Mouse (Mus musculus) G1E (cell line): ENCODE results near the gene Dnajc5. TPM values are rescaled to one million over a fixed set of nuclear protein-coding genes. Genes with fewer than 3 reads are reported as not detected.

Source experiments
- ATAC-seq: 2 replicates; pipeline ENCODE4 v1.8.0; 2016; ENCODE audit warnings: mild to moderate bottlenecking; ENCODE audit not compliant: insufficient number of reproducible peaks, poor library complexity, low FRiP score, severe bottlenecking; ENCODE audit errors: extremely low read depth
- DNase-seq: peaks from one replicate; pipeline ENCODE4 v3.0.0; 2012; ENCODE audit warnings: low spot score
- H3K27me3 ChIP-seq: 2 replicates; pipeline ENCODE4 v1.6.1; 2012; ENCODE audit warnings: mild to moderate bottlenecking, low read length, inconsistent platforms; ENCODE audit not compliant: insufficient read depth
- H3K36me3 ChIP-seq: replicated peaks from 2 replicates; pipeline ENCODE3; 2012; ENCODE audit warnings: mild to moderate bottlenecking, inconsistent platforms
- H3K4me1 ChIP-seq: 2 replicates; pipeline ENCODE4 v1.6.1; 2012; ENCODE audit warnings: low read depth, low read length, inconsistent platforms, mixed read lengths; ENCODE audit not compliant: insufficient read depth
- H3K4me3 ChIP-seq: 2 replicates; pipeline ENCODE4 v1.5.1; 2012; ENCODE audit warnings: low read depth, mild to moderate bottlenecking, inconsistent platforms, low read length, moderate library complexity, mixed read lengths
- H3K9me3 ChIP-seq: replicated peaks from 2 replicates; pipeline ENCODE4 v1.6.1; 2012; ENCODE audit warnings: inconsistent platforms
- CTCF ChIP-seq: IDR thresholded peaks from 2 replicates; pipeline ENCODE4 v1.5.1; 2012; ENCODE audit warnings: low read depth, low read length, inconsistent platforms, mixed read lengths
- GATA1 ChIP-seq: IDR thresholded peaks from 2 replicates; pipeline ENCODE4 v1.6.1; 2012; ENCODE audit warnings: borderline replicate concordance, low read length, inconsistent platforms, mixed read lengths
- GATA2 ChIP-seq: IDR thresholded peaks from 2 replicates; pipeline ENCODE4 v1.6.1; 2012; ENCODE audit warnings: low read depth, low read length, inconsistent platforms, borderline replicate concordance
- POLR2AphosphoS5 ChIP-seq: IDR thresholded peaks from 2 replicates; pipeline ENCODE4 v1.6.1; 2012; ENCODE audit warnings: low read depth, low read length, inconsistent platforms; ENCODE audit not compliant: insufficient replicate concordance
- TAL1 ChIP-seq: conservative IDR thresholded peaks from 2 replicates; pipeline ENCODE4 v1.6.1; 2012; ENCODE audit warnings: low read depth, low read length, inconsistent platforms, mixed read lengths
- polyA plus RNA-seq: library from polyadenylated mRNA; stranded (reverse); fragments of >175 nt; gene quantifications from 2 replicates; pipeline ENCODE4 v1.2.3, GENCODE M21; 2012
- total RNA-seq, 2 experiments: library from RNA; stranded (forward) in 1 of 2; stranded (reverse) in 1 of 2; fragments of 200-1000 nt in 1 of 2; fragments of >200 nt in 1 of 2; fragmentation: Nextera tagmentation in 1 of 2; gene quantifications; 2 replicates each; pipeline ENCODE4 v1.2.3; 2014 to 2017

Gene Dnajc5
- total and polyA plus RNA-seq, 3 experiments: 34.3 to 52.7 (median 41.9) TPM

GRCm38 (mm10) chr2:181546142-181546541 is 25.9 kb downstream of the Dnajc5 start:
- Histone ChIP-seq H3K4me3 (no peak overlapping the region), H3K4me1 (peaks cover 15% of the 10 kb centered on the region), H3K27me3 (no peaks in the 10 kb centered on the region), H3K36me3 (peaks cover 89% of the 10 kb centered on the region), H3K9me3 (no peaks in the 10 kb centered on the region)
- DNase-seq: no peak
- no peak for TF ChIP-seq CTCF
- TF ChIP-seq GATA2: no peak
- TF ChIP-seq TAL1: no peak
- TF ChIP-seq GATA1: no peak
- TF ChIP-seq POLR2AphosphoS5: no peak
- no peak for ATAC-seq

- TF ChIP-seq TAL1 (no peak), GATA1 (no peak), CTCF (no peak), POLR2AphosphoS5 (no peak), GATA2 (no peak)
- no peaks in the 10 kb centered on the region for H3K9me3 ChIP-seq
- H3K4me3 ChIP-seq: no peak overlapping the region
- no peak for ATAC-seq
- peaks cover 90% of the 10 kb centered on the region for H3K36me3 ChIP-seq
- H3K4me1 ChIP-seq: peaks cover 15% of the 10 kb centered on the region
- H3K27me3 ChIP-seq: no peaks in the 10 kb centered on the region
- no peak for DNase-seq
Measured at GRCm38 (mm10) chr2:181548227-181548626, 27.9 kb downstream of the Dnajc5 start.

GRCm38 (mm10) chr2:181548682-181549081 is 28.4 kb downstream of the Dnajc5 start:
- TF ChIP-seq GATA2 (no peak), POLR2AphosphoS5 (0 out of 2 replicates have a peak, but pooled peaks have one; percentile 7), CTCF (no peak), GATA1 (no peak)
- H3K4me1 ChIP-seq: peaks cover 15% of the 10 kb centered on the region
- no peak for ATAC-seq
- H3K9me3 ChIP-seq: no peaks in the 10 kb centered on the region
- no peaks in the 10 kb centered on the region for H3K27me3 ChIP-seq
- no peak for DNase-seq
- no peak overlapping the region for H3K4me3 ChIP-seq
- H3K36me3 ChIP-seq: peaks cover 94% of the 10 kb centered on the region

GRCm38 (mm10) chr2:181550233-181550632 is 29.9 kb downstream of the Dnajc5 start:
- DNase-seq (no peak), ATAC-seq (no peak)
- Histone ChIP-seq H3K36me3 (peaks cover 97% of the 10 kb centered on the region), H3K9me3 (no peaks in the 10 kb centered on the region), H3K4me1 (peaks cover 17% of the 10 kb centered on the region), H3K4me3 (no peak overlapping the region), H3K27me3 (no peaks in the 10 kb centered on the region)
- TF ChIP-seq GATA2 (no peak), POLR2AphosphoS5 (no peak)

GRCm38 (mm10) chr2:181553772-181554171 is 33.5 kb downstream of the Dnajc5 start:
- peaks cover 11% of the 10 kb centered on the region; the same call in 1 of the 2 replicates for H3K4me1 ChIP-seq
- ATAC-seq (no peak), DNase-seq (no peak)
- H3K27me3 ChIP-seq: no peaks in the 10 kb centered on the region
- peaks cover 64% of the 10 kb centered on the region for H3K36me3 ChIP-seq
- H3K4me3 ChIP-seq: no peak overlapping the region
- TF ChIP-seq CTCF: no peak
- TF ChIP-seq GATA2: no peak
- TF ChIP-seq POLR2AphosphoS5: no peak
- no peak for TF ChIP-seq GATA1
- TF ChIP-seq TAL1: no peak
- no peaks in the 10 kb centered on the region for H3K9me3 ChIP-seq

DNA sequence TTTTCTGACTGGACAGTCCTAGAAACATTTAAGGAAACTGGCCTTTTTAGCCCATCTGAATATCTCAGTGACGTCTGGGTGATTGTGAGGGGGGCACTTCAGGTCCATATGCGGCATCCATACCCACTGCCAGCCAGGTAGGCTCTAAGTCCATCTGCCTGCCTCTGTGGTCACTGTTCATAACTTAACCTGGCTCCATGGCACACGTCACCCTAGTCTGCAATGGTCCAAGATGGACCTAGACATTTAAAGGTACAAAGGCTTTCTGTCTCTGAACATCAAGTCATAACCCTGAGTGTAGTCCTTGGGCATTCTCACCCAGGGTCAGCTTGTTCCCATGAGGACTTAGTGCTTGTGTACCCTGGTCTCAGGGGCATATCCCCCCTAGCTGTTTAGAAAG is 47.1 kb downstream of the Dnajc5 start:
- Histone ChIP-seq H3K4me3 (no peak overlapping the region), H3K9me3 (no peaks in the 10 kb centered on the region), H3K27me3 (no peaks in the 10 kb centered on the region; the same call in 1 of the 2 replicates), H3K36me3 (peaks cover 47% of the 10 kb centered on the region), H3K4me1 (peaks cover 39% of the 10 kb centered on the region)
- TF ChIP-seq GATA1: no peak
- no peak for TF ChIP-seq POLR2AphosphoS5
- no peak for TF ChIP-seq CTCF
- no peak for TF ChIP-seq TAL1
- no peak for TF ChIP-seq GATA2
- DNase-seq (no peak), ATAC-seq (no peak)
